Mouse (Mus musculus): ENCODE results near the gene Tmem52.
"Not testable (repeated sequence)": the region's sequence is repeated elsewhere in the genome, so short reads cannot be mapped to it uniquely, and the experiment has no call there.

The Tmem52 gene

DNA sequence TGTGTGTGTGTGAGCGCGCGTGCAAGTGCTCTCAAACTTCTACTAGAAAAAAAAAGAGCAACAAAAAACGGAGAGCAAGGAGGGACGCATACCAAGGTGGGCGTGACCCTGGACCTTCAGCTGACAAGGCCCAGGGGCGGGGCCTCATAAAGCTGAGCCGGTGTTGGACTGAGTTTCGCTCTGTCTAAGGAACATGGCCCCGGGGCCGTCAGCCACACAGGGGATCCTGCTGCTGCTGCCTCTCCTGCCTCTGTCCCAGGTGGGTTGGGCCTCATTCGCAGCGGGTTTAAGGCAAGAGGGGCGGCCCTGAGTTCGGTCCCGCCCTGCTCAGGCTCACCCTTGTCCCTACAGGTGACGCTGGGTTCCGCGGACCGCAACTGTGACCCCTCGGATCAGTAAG, at the start of gene Tmem52:
Tmem52 (plus strand) TSS at position 163 of the 400 bp plus-strand sequence.
- DNase-seq, result peak; percentile 65 to 71

DNA sequence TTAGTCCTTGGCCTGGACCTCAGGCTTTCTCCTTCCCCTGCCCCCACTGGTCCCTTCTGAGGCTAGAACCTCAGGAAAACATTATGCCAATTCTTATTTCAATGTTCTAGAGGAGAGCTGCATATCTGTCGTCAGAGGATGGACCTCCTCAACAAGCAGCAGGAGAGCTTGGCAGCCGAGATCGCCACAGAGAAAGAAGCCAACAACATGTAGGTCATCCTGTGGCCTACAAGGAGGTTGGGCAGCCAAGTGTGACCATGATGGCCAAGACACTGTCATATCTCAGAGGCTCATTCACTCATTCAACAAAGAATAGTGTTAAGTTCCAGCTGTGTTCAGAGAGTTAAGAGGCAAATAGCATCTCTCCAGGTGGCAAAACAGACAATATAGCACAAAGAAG, 48.8 kb upstream of the Tmem52 start:
- no peak for DNase-seq

DNA sequence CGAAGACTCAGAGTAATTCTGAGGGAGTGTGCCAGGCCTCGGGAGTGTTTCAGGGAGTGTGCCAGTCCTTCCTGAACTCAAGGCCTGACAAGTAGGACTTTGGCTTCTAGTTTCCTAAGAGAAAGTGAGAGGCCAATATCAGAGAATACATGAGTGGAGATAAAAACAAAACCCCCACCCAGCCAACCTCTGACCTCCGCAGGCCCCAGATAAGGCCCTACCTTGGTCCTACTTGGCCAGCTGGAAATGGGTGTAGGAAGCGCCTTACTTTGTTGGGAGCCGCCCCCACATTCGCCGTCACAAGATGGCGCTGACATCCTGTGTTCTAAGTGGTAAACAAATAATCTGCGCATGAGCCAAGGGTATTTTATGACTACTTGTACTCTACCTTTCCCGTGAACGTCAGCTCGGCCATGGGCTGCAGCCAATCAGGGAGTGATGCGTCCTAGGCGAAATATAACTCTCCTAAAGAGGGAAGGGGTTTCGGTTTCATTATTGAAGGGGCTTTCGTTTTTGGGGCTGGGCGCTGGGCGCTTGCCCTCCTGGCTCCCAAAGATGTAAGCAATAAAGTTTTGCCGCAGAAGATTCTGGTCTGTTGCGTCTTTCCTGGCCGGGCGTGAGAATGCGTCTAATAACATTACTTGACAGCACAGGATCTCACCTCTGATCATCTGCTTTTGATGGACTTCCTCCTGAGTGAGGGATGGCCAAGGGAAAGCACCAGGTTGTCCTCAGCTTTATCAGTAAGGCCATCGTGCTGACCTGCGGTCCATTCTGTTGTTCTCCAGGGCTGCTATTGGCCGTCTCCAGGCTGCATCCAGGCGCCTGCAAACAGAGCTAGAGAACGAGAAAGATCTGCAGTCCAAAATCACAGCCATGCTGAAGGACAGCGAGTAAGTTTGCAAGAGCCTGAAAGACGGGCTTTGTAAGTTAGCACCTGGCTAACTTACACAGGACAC, 47.2 kb upstream of the Tmem52 start:
- DNase-seq, result not testable (repeated sequence)

DNA sequence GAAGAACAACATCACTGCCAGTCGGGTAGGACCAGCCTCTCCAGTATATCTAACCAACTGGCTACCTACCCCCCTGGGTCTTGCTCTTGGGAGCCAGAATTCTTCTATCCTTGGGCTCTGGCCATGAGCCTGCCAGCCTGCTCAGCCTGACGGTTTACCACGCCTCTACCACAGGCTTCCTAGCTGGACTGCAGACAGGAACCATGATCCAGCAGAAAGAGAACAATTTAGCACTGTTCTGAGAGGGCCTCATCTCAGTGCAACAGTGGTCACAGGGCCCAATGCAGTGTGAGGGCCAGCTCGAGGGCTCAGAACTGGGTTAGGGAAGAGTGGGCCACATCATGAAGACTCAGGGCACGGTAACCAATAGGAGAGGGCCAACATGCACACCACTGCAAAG, 44.9 kb upstream of the Tmem52 start:
- no peak for DNase-seq

DNA sequence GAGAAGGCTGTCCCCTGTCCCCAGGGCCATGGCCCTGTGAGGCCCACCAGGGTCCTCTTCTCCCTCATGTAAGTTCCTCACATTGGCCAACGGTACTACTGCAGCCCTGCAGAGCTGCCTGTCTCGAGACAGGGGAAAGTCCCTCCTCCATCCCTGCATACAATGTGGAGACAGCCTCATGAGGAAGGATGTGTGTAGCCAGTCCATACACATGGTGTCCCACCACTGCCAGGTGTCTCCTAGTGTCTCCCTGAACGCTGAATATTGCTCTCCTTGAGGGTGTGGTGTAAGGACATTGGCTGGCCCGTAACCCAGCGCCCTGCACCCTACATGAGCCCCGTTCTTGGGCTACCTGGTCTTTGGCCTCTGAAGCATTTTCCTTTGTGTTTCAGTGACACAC, 42.6 kb upstream of the Tmem52 start:
- DNase-seq, result no peak

DNA sequence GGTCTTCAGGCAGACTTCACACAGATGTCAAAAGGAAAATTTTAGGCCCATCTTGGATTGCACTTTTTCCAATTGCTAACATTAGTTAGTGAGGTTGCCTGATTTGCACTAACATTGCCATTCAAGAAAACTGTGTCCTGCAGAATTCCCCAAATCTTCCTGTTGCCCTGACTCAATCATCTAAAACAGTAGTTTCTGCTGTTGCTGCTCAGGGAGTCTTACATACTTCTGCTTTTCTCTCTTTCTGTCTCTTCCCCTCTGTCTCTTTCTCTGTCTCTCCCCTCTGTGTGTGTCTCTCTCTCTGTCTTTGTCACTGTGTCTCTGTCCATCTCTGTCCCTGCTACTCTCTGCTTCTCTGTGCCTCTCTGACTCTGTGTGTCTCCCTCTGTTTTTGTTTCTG, 40.5 kb upstream of the Tmem52 start:
- DNase-seq, result no peak

DNA sequence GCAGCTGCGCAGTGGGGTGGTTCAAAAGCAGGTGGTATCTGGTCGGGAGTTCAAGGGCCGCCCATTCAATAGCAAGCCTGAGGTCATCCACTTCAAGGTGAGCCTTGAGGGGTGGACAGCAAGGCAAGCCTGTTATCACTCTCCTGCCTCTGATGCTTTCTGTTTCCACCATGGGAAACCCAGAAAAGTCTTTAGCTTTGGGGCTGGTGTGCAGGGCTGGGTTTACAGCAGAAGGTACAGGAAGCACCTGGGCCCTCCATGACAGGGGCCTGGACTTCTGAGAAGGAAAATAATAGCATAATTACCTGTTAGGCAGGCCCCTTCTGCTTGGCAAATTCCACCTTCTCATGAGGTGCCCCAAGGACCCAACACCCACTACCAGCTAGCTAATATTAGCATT, 39.7 kb upstream of the Tmem52 start:
- no peak for DNase-seq

DNA sequence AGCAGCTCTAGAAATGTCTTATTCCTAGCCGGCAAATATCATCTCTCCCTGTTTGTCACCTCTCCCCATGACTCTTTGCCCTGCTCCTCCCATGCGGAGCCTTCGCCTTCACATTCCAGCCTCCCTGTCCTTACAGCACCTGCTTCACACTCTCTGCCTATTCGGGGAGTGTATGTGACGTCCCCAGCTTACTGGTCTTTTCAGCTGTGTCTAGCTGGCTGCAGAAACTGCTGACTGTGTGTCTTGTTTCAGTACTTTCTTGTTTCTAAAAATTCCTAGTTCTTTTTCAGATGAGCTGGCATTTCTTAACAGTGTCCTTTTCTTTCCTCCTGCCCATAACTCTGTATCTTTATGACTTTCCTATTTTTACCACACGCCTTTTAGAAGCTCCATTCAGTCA, 36.6 kb upstream of the Tmem52 start:
- no peak for DNase-seq

DNA sequence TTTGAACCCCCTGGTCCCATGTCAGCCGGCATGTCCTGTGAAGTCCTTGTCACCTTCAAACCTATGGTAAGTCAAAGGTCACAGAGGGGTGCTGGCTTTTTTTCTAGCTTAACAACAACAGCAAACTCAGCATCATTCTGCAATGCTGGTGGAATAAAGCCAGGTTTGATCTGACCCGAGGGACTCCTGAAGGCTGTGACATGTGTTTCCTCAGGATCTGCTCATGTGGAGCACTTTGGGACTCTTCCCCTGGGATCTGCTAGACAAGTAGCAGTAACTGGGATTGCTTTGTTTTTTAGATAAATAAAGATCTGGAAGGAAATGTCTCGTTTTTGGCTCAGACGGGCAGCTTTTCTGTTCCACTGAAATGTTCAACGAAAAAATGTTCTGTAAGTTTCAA, 34.9 kb upstream of the Tmem52 start:
- DNase-seq, result no peak

DNA sequence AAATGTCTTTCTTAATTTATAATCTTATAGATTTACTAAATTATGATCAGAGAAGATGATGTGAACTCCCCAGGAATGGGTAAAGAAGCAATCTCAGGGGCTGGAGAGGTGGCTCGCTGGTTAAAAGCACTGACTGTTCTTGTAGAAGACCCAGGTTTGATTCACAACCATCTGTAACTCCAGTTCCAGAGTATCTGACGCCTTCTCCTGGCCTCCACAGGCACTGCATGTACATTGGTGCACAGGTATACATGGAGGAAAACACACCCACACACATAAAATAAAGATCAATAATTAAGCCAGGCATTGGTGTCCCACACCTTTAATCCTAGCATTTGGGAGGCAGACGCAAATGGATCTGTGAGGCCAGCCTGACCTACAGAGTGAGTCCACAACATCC, 26.1 kb upstream of the Tmem52 start:
- DNase-seq, result no peak

DNA sequence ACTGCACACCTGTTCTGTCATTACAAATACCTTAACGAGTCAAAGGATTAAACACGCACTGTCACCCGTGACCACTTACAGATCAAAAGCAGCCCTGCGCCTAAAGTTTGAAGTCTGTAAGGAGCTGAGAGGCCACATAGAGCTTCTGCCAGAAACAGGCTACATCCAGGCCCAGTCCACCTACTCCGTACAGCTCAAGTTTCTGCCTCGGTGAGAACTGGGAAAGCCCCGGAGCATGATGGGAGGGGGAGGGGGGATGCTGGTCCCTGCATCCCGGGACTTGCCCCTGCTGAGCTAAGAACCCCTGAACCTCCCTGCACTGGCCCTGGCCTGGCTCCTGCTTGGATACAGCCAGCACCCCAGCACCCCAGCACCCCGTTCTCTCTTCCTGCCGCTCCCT, 17.3 kb upstream of the Tmem52 start:
- DNase-seq, result no peak

DNA sequence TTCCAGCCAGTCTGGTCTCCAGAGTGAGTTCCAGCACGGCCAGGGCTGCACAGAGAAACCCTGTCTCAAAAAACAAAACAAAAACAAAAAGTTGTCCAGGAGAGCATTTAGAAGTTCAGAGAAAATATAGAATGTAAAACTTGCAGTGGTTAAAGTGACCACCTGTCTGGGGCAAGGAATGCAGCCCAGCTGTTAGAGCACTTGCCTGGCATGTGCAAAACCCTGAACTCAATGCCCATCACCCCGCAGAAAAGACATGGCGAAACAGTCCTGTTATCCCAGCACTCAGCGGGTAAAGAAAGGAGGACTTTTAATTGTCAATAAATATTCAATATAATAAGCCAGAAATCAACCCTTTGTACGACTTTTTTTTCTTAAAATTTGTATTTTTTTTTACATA, 10.3 kb upstream of the Tmem52 start:
- DNase-seq, result no peak

DNA sequence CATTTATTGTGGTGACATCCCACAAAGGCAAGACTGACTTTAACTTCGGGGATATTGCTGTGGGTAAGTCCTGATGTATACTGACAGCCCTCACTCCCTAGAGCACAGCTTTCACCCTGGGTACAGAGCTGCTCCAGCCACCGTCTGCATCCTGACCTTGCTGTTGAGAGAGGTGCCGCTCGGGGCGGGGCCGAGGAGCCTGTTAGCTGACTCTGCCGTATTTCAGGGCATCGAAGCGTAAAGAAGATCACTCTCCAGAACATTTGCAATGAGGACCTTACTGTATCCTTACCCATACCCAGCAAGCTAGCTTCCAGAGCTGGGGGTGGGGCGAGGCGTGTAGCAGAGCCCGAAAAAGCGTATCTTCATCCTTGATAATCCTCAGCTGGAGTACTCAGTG, 5.9 kb upstream of the Tmem52 start:
- DNase-seq, result no peak

DNA sequence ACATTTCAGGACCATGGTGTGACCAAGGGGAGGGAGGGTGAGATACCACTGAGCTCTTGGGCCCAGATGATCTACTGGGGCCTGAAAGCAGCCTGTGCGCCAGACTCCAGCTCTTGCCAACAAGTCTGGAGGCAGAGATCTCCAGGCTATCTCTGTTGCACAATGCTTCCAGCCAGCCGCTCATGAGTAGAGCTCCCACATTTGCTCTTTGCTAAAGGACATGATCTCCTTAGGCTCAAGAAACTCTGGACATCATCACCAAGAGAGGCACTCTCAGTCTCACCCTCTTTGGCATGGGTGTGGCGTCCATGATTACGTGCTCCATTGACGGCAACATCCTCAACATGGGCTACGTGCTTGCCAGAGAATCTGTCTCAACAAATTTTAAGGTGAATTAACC, 5.3 kb upstream of the Tmem52 start:
- DNase-seq, result no peak

DNA sequence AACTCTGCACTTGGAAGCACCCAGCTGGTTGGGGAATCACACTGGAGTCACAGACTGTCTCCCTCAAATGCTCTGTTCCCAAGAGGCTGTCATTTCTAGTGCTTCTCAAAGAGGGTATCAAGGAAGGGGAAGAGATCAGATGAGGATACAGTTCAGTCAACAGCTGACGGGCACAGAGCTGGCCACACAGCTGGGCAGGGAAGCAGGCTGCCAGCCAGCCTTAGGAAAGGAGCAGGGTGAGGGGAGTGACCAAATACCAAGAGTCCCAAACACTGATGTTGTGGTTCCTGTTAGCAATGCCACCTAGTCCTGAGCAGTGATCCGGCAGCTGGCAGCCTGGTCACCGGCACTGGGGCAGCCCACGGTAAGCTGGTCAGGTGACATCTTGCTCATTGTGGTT, 4.9 kb upstream of the Tmem52 start:
- no peak for DNase-seq

DNA sequence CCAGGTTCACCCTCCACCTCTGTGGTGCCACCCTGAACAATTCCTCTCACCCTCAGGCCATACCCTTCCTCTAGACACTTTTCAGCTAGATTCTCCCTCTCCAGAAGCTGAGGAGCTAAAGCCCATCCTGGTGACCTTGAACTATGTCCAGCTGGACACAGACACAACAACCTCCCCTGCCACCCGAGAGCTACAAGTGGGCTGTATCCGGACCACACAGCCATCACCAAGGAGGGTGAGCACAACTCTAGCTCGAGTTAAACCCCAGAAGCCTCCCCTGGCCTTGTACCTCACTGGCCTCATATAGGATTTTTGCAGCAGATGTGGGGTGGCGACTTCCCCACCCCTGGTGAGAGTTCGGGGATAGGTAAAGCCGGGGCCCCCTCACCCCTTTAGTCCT, 3.3 kb upstream of the Tmem52 start:
- DNase-seq, result no peak

DNA sequence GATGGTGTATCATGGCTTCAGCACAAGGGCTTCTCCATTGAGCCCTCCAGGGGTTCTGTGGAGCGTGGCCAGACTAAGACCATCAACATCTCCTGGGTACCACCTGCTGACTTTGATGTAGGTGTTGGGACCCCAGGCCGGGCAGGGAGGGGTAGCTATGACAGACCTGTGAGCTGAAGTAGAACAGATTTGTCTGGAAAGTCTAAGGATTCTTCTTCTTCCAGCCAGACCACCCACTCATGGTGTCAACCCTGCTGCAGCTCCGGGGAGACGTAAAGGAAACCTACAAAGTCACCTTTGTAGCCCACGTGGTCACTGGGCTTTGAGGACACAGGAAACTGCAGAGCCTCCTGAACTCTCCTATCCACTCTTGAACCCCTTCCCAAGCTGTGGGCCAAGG, 2.8 kb upstream of the Tmem52 start:
- no peak for DNase-seq

DNA sequence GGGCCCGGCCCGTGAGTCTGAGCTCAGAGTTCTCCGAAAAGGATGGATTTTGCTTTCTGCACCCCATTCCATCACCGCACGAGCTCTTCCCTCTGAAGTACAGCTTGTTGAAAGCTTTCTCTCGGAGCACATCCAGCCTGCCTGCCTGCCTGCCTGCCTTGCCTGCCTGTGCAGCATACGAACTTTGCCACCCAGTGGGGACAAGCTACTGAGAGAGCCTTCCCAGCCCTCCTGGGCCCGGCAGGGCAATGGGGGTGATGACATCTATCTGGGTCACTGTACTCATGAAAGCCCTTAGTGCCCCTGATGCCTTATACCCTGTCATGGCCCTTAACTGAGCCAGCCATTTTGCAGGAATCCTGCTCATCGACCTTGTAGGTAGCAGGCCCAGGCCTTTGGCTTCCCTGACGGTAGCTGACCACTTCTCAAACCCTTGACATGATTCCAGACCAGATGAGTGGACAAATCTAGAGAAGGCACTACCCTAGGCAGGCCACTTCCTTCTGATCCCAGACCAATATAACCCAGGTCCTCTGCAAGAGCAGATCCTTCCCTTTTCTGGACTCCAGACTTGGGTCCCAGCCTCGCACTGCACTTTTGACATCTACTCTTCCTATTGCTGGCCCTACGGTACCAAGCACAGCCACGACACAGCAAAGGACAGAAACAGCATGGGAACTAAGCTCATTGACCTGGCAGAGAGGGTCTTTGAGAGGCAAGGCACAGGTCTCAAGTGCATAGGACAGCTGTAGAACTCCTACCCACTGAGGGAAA, 1.5 kb upstream of the Tmem52 start:
- DNase-seq, result no peak

DNA sequence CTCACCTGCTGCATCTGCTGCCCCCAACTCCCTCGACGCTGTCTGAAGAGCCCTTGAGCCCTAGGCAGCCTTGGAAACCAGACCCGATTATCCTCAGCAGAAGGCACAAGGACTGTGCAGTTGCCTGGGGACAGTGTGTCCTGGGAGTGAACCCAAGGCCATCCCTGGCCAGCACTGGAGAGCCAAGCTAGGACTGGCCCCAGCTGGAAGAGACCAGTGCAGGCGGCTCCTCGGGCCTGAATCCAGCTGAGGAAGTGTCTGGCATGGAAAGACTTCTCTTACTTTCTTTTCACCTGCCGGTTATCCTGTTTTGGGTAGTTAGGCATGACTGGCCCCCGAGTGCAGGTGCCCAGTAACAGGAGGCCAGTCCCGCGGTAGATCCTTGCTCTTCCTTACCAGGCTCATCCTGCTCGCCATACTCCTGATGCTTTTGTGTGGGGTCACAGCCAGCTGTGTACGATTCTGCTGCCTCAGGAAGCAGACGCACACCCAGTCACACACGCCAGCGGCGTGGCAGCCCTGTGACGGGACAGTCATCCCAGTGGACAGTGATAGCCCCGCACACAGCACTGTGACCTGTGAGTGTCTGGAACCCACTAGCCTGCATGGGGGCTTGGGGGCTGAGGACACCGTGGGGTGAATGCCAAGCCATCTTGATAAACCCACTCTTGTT, 812 bp downstream of the Tmem52 start:
- DNase-seq, result no peak

DNA sequence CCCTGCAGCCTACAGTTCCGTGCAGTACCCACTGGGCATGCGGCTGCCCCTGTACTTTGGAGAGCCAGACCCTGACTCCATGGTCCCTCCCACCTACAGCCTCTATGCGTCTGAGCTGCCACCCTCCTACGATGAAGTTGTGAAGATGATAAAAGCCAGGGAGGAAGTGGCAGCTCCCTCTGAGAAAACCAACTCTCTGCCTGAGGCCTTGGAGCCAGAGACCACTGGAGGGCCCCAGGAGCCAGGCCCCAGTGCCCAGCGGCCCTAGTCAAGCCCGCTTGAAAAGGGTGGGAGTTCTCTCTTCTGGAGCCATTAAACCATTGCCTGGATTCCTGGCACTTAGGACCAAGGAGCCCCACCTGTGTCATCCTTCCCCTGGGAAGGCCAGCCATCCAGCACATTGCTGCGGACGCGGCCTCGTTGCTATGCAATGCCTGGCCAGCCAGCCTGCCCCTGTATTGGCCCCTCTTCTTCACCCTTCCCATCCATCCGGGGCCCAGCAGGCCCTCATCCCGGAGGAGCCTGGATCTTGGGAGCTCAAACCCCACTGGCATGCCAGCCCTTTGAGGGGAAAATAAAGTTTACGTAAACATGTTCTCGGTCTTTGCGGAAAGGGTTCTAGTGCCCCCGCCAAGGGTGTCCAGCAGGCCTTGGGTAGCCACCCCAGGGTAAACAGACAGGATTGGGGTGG, 1.5 kb downstream of the Tmem52 start:
- no peak for DNase-seq

DNA sequence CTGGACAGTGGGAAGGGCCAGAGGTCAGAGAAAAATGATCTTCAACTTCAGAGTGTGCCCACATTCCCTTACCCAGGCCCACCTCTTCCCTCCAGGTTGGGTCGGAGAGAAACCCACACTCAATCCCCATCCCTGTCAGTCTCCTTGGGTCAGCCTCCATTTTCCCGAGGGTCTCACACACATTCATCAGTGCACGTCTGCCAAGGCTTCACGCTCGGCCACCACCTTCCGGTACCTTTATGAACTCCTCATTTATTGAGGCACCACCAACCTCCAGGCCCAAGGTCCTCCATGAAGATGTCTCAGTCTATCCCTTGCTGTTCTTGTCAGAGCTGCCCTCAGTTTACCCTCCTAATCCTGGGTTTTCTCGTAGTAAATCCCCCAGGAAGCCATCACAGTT, 2.1 kb downstream of the Tmem52 start:
- DNase-seq, result no peak

DNA sequence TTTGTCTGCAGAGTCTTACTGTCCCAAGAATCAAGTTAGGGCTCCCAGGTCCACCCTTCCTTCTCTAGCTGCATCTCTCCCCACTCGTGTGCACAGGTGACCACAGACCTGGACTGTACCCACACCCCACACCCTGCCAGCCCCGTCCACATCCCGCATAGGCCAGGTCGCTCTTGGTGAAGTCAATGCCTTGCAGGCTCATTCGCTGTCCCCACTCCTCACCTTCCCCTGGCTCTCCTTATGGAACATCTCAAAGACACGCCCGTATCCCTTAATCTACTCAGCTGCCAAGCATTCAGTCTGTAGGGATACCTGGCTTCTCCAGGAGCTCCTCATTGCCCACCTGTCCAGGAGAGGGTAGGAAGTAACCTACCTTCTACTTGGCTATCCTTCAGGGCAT, 2.5 kb downstream of the Tmem52 start:
- no peak for DNase-seq

DNA sequence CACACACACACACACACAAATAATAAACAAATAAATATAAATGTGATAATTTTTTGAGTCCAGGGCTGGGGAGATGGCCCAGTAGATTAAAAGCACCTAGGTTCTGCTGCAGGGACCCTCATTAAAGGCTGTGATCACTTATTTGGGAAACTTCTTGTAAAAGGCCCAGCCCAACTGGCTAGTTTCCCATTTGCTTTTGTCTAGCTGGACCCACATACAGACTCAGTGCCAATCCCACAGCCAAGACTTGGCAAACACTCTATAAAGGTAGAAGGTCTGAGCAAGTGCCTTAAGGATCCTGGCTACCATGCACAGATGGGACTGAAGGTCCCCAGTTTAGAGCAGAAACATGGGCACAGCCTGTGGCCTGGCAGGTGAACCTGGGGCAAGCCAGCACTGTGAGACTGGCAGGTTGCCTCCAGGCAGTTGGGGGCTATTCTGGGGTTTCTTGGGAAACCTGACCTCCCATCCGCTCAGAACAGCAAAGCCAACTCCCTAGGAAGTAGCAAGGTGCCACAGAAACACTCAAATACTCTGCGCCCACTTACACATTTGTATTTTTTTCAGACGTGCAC, 3.9 kb downstream of the Tmem52 start:
- no peak for DNase-seq
